Mouse (Mus musculus): ENCODE measurements around the gene Dcxr. TPM values are rescaled to one million over a fixed set of nuclear protein-coding genes. Genes with fewer than 3 reads are reported as not detected.

Gene Dcxr
- 26.8 TPM for polyA plus RNA-seq (2017; shearing (Covaris generic))

DNA sequence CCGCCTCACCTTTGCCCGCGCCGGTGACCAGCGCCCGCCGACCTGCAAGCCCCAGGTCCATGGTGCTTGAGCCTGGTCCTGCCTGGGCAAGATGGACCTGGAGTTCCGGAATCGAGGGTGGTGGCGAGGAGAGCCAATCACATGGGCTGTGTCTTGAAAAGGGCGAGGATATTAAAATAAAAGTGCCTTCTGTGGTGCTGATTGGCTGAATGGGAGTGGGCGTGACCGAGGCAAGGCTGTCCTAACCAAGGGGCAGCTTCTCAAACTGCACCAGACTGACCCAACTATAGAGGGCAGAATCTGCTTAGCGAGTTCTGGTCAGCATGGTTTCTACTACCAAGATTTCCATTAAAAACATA, at the start of gene Dcxr:
Gene Dcxr (minus strand): TSS at position 113 of the 359 bp plus-strand sequence.

GRCm38 (mm10) chr11:120762672-120763041, 35.6 kb upstream of the Dcxr start, which contains the start of gene Hmga1b:
TSS of gene Hmga1b (plus strand) at chr11:120762794.

DNA sequence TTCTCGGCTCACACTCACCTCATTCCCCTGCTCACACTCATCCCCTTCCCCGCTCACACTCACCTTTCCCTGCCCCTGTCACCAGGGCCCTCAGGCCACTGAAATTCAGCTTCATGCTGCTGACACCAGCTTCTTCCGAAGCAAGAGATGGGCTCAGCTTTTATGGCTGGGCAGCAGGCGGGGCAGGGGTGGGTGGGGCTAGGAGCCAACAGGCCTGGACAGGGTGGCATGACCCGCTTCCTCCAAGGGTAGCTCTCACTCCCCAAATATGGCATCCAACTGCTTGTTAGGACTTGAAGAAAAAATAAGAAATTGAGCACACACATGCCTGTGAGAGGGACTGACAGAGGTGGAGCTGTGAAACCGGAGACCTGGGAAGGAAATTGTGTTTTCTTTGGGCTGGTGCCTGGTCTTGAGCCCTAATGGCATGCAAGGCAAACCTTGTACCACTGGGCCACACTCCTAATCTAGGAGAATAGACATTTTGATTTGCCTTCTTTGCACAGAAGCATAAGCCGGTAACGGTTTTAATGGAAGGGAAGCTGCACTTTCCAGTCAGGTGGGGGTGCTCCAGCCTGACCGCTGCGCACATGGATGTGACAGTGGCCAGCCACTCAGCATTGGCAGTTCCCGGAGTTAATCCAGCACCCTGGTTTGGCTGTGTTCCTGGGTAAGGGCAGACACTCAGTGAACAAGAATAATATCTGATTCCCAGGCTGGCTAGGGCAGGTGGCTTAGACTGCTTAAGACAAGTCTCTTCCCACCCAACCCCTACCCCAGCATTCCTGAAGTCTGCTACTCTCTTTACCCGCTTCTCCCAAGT, 5.0 kb upstream of the Dcxr start, which contains the start of gene Cbr2:
Gene Cbr2 (minus strand): TSS at position 257 of the 823 bp plus-strand sequence.

DNA sequence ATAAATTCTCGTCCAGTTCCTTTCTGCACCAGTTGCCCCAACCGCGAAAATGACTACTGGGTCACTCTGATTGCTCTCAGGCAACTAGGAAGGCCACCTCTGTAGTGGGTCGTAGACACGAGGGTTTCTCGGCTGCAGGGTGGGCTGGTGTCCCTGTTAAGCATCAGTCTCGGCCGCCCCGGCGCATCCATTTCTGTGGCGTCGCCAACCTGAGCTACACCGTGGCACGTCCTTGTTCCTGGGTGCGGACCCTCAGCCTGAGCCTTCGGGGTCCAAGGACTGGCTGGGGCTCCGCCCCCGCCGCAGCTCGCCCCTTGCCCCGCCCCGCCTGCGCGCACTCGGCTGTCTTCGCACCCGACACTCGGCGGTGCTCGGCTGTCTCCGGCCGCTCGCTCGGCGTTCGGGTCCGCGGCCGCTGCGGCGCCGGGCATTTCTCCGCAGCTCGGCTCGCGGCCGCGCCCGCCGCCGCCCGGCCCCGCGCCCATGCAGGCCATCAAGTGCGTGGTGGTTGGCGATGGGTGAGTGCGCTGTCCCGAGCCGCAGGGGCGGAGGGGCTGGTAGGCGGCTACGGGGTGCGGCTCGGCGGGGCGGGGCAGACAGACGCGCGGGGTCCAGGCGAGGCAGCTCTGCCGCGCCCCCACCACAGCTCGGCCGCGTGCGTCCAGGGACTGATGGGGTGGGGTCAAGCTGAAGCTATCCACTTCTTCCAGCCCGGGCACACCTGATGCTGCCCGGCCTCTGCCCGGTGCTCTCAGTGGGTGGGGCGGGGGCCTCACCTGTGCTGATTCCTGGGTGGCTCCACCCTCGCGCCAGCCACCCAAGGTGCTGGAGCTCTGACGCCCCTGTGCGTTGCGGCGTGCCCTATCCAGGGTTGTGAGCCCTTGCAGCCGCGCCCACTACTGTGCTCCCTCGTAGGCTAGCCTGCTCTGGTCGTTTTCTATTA, 5.7 kb downstream of the Dcxr start, which contains the start of gene Rac3:
Gene Rac3 (plus strand): TSS at position 347 of the 943 bp plus-strand sequence.

DNA sequence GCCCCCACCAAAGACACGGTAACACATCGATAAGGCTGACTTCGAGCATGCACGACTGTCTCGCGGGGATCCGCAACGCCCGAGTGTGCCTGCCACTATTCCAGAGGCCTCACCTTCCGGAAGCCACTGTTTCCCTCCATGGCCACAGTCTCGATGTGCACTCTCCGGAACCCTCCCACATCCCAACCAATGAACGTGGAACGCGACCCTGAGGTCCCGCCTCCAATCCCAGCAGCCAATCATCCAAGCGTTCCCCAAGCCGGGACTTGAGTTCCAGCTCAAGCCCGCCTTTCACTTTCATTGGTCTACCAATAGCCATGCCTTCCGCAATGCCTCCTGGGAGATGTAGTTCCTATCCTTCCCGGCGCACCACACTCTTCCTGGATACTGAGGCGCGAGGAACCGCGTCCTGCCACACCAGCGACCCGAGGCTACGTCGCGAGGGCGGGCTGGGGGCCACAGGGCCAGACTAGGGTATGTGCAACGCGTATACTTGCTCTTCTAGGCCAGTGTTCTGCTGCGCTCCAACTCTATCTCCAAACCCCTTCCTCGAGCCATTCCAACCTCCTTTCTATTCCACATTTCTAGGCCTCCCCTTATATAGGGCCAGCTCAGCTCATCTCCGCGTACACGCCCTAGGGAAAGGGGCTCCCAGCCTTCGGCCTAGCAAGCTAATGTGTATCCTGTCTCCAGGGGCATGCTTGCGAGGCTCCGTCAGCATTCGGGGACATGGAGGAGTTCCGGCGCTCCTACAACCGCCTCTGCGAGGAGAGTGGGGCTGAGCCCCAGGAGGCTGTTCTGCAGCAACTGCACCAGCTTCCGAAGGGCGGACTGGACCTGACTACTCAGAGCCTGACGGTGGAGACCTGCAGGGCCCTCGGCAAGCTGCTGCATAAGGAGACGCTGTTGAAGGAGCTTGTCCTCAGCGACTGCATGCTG, 13.2 kb downstream of the Dcxr start, which contains the start of the genes Cenpx and Lrrc45:
Gene Cenpx (minus strand): TSS at position 159 of the 939 bp plus-strand sequence.
Gene Lrrc45 (plus strand): TSS at position 346 of the 939 bp plus-strand sequence.

Other genes with a start within 250 kb of the Dcxr start
- gene Mrpl12, start 242.7 kb downstream of the Dcxr start, polyA plus RNA-seq (2017; shearing (Covaris generic)) = 84.8 TPM
- gene Slc25a10, start 235.4 kb downstream of the Dcxr start, polyA plus RNA-seq (2017; shearing (Covaris generic)) = 12.9 TPM
- gene Gcgr, start 196.6 kb downstream of the Dcxr start, polyA plus RNA-seq (2017; shearing (Covaris generic)) = not detected
- 95.6 TPM for gene Mcrip1, start 177.6 kb downstream of the Dcxr start, polyA plus RNA-seq (2017; shearing (Covaris generic))
- not detected for gene Ppp1r27, start 176.1 kb downstream of the Dcxr start, polyA plus RNA-seq (2017; shearing (Covaris generic))
- gene P4hb, start 154.0 kb downstream of the Dcxr start, polyA plus RNA-seq (2017; shearing (Covaris generic)) = 224 TPM
- 899 TPM for gene Arhgdia, start 145.7 kb downstream of the Dcxr start, polyA plus RNA-seq (2017; shearing (Covaris generic))
- gene Alyref, start 128.9 kb downstream of the Dcxr start, polyA plus RNA-seq (2017; shearing (Covaris generic)) = 3.4 TPM
- 147 TPM for gene Anapc11, start 128.9 kb downstream of the Dcxr start, polyA plus RNA-seq (2017; shearing (Covaris generic))
- 0.92 TPM for gene Npb, start 118.8 kb downstream of the Dcxr start, polyA plus RNA-seq (2017; shearing (Covaris generic))
- gene Pcyt2, start 109.3 kb downstream of the Dcxr start, polyA plus RNA-seq (2017; shearing (Covaris generic)) = 206 TPM
- gene Sirt7, start 102.0 kb downstream of the Dcxr start, polyA plus RNA-seq (2017; shearing (Covaris generic)) = 128 TPM
- 8.0 TPM for gene Mafg, start 93.7 kb downstream of the Dcxr start, polyA plus RNA-seq (2017; shearing (Covaris generic))
- 0.72 TPM for gene Pycr1, start 83.5 kb downstream of the Dcxr start, polyA plus RNA-seq (2017; shearing (Covaris generic))
- 0.40 TPM for gene Myadml2, start 79.1 kb downstream of the Dcxr start, polyA plus RNA-seq (2017; shearing (Covaris generic))
- gene Notum, start 66.1 kb downstream of the Dcxr start, polyA plus RNA-seq (2017; shearing (Covaris generic)) = not detected
- gene Aspscr1, start 54.3 kb downstream of the Dcxr start, polyA plus RNA-seq (2017; shearing (Covaris generic)) = 104 TPM
- gene Cenpx, start 13.5 kb downstream of the Dcxr start, polyA plus RNA-seq (2017; shearing (Covaris generic)) = 146 TPM
- gene Lrrc45, start 13.4 kb downstream of the Dcxr start, polyA plus RNA-seq (2017; shearing (Covaris generic)) = 75.0 TPM
- 0.63 TPM for gene Rac3, start 5.8 kb downstream of the Dcxr start, polyA plus RNA-seq (2017; shearing (Covaris generic))
- gene Cbr2, start 4.8 kb upstream of the Dcxr start, polyA plus RNA-seq (2017; shearing (Covaris generic)) = not detected
- gene Hmga1b, start 35.5 kb upstream of the Dcxr start, polyA plus RNA-seq (2017; shearing (Covaris generic)) = 10.3 TPM
- gene Rfng, start 56.9 kb upstream of the Dcxr start, polyA plus RNA-seq (2017; shearing (Covaris generic)) = 1.8 TPM
- gene Gps1, start 57.0 kb upstream of the Dcxr start, polyA plus RNA-seq (2017; shearing (Covaris generic)) = 183 TPM
- gene Dus1l, start 69.1 kb upstream of the Dcxr start, polyA plus RNA-seq (2017; shearing (Covaris generic)) = 50.4 TPM
- 50.9 TPM for gene Fasn, start 97.3 kb upstream of the Dcxr start, polyA plus RNA-seq (2017; shearing (Covaris generic))
- 0.21 TPM for gene Ccdc57, start 205.6 kb upstream of the Dcxr start, polyA plus RNA-seq (2017; shearing (Covaris generic))
- gene Slc16a3, start 221.2 kb upstream of the Dcxr start, polyA plus RNA-seq (2017; shearing (Covaris generic)) = 13.9 TPM

Data from CD4-positive, CD25-positive, alpha-beta regulatory T cell, adult 9 weeks (primary cell).